Mouse (Mus musculus): ENCODE results near the gene Tle3. TPM values are rescaled to one million over a fixed set of nuclear protein-coding genes. Genes with fewer than 3 reads are reported as not detected.

The Tle3 gene
- total RNA-seq, 2 experiments from 2014 or later: 80.8 to 92.7 TPM

DNA sequence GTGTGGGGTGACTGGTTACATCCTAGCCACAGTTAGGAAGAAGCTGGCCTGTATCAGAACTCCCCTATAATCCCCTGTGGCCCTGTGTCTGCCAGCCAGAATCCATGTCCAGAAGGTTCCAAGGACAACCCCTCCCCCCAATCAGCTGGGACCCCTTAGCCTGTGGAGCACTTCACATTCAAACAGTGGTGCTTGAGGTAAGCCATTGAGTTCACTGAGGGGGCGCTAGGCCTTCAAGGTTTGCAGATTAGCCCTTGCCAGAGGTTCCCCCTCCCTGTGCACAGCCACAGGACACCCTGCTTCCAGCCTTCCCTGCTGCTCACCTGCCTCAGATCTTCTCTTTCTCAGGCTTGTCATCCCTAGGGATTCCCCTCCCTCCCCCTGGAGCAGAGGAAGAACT is 34.2 kb downstream of the Tle3 start:
- intact Hi-C loops (cut with DNase I): no loop called here
- no peak for DNase-seq (ENCODE audit: extremely low spot score in 1 of 2, low spot score in 2 of 2)

- peak in 1 of 2 experiments; percentile 43 for DNase-seq (ENCODE audit: extremely low spot score in 1 of 2, low spot score in 2 of 2)
- intact Hi-C loops (cut with DNase I): no loop called here
These were observed 36.9 kb downstream of the Tle3 start for GRCm38 (mm10) chr9:61409046-61409445.

DNA sequence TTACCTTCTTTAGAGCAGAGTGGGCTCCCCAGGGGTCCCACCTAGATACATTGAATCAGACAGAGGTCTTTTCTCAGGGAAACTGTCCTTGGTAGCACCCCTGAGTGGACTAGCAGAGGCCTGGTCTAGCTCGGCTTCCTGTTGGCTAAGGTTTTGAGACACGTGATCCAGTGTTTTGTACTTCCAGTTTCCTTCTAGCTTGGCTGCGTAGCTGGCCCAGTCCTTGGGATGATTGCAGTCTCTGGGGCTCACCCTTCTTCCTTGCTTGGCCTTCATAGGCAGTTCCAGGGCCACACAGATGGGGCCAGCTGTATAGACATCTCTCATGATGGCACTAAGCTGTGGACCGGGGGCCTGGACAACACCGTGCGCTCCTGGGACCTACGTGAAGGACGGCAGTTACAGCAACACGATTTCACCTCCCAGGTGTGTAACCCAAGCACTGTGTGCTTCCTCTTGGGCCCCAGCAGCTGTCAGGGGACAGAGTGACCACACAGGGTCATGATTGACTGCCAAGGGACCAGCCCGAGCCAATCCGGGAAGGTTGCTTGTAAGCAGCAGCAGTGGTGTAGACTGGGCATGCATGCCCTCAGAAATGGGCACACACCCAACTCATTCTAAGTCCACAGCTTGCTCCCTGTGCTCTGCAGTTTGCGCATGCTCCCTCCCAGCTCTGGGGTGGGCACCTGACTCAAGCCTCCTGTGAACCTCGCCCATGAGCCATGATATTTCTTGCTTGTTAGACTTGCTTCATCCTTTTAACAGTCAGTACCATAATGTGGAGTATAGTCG is 41.7 kb downstream of the Tle3 start:
- intact Hi-C loops (cut with DNase I): no loop called here
- no peak for DNase-seq (ENCODE audit: extremely low spot score in 1 of 2, low spot score in 2 of 2)

- DNase-seq (ENCODE audit: extremely low spot score in 1 of 2, low spot score in 2 of 2): no peak
- intact Hi-C loops (cut with DNase I): no loop called here
These were observed 44.4 kb downstream of the Tle3 start for GRCm38 (mm10) chr9:61416571-61416970.

DNA sequence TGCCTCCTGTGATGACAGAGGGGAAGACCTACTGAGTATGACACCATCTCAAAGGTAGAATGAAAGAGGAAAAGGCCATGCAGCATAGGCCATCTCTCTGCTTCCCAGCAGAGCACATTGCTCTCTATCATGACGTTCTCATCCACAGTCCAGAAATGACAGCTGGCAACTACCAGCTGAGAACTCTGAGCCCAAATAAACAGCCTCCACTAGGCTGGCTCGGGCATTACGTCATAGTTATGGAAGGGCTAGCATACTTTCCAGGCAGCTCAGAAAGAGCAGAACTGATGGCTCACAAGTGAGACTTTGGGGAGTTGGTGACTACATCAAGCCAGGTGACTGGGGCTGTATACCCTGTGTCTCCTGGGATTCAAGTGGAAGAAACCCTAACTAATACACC is 49.5 kb downstream of the Tle3 start:
- intact Hi-C loops (cut with DNase I): no loop called here
- no peak for DNase-seq (ENCODE audit: extremely low spot score in 1 of 2, low spot score in 2 of 2)

DNA sequence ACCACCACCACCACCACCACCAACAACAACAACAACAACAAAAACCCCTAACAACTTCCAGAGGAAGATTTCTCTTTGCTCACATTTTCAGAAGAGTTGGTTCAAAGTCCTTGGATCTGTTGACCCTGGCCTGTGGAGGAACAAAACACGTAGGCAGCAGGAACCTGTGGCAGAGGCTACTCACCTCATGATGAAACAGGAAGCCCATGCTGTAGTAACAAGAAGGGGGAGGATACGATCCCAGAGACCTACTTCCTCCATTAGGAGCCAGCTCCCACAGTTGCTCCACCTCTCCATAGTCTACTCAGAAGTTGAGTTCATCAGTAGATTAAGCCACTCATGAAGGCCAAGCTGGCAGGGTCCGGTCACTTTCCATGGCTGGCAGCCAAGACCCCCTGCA is 52.1 kb downstream of the Tle3 start:
- intact Hi-C loops (cut with DNase I): no loop called here
- DNase-seq (ENCODE audit: extremely low spot score in 1 of 2, low spot score in 2 of 2): no peak

DNA sequence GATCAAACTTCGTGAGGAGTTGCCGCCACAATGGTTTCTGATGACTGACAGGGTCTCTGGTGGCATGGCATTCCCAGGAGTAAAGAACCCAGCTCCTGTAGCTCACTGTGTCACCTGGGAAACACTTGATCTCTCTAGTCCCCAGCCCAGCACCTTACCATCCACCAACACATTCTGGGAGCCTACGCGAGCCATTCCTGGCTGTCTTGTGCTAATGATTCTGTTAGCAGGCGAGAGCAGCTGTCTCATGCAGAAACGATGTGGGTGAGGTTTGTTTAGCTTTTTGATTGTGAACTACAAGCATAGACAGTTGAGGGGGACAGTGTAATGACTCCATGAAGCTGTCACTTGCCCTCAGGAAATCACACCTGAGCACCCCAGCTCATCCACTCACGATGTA is 54.3 kb downstream of the Tle3 start:
- no peak for DNase-seq (ENCODE audit: extremely low spot score in 1 of 2, low spot score in 2 of 2)
- intact Hi-C loops (cut with DNase I): no loop called here

GRCm38 (mm10) chr9:61427051-61427450 is 54.9 kb downstream of the Tle3 start:
- no peak for DNase-seq (ENCODE audit: extremely low spot score in 1 of 2, low spot score in 2 of 2)
- intact Hi-C loops (cut with DNase I): no loop called here

- intact Hi-C loops (cut with DNase I): no loop called here
- DNase-seq (ENCODE audit: extremely low spot score in 1 of 2, low spot score in 2 of 2): no peak
These were observed 55.7 kb downstream of the Tle3 start for GRCm38 (mm10) chr9:61427901-61428300.

- no peak for DNase-seq (ENCODE audit: extremely low spot score in 1 of 2, low spot score in 2 of 2)
- intact Hi-C loops (cut with DNase I): no loop called here
These were observed 59.7 kb downstream of the Tle3 start for GRCm38 (mm10) chr9:61431830-61432229.

- intact Hi-C loops (cut with DNase I): no loop called here
- no peak for DNase-seq (ENCODE audit: extremely low spot score in 1 of 2, low spot score in 2 of 2)
These were observed 61.0 kb downstream of the Tle3 start for GRCm38 (mm10) chr9:61433206-61433605.

DNA sequence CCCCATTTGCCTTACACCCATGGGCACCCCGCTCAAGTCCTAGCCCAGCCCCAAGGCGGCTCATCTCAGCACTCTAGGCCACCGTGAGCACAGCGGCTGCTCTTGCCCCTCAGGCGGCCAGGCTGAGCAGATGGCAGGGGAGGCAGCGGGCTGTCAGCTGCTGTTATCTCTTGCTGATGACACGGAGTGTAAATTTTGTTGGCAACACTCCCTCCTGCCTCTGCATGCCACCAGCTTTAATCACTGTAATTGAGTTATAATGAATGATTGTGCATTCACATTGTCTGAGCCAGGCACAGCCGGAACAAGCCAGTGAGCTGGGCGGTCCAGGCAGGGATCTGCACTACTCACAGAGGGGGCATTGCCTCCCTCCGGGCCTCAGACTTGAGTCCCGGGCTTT is 61.9 kb downstream of the Tle3 start:
- intact Hi-C loops (cut with DNase I): no loop called here
- peak; percentile 35 to 46 for DNase-seq (ENCODE audit: extremely low spot score in 1 of 2, low spot score in 2 of 2)

DNA sequence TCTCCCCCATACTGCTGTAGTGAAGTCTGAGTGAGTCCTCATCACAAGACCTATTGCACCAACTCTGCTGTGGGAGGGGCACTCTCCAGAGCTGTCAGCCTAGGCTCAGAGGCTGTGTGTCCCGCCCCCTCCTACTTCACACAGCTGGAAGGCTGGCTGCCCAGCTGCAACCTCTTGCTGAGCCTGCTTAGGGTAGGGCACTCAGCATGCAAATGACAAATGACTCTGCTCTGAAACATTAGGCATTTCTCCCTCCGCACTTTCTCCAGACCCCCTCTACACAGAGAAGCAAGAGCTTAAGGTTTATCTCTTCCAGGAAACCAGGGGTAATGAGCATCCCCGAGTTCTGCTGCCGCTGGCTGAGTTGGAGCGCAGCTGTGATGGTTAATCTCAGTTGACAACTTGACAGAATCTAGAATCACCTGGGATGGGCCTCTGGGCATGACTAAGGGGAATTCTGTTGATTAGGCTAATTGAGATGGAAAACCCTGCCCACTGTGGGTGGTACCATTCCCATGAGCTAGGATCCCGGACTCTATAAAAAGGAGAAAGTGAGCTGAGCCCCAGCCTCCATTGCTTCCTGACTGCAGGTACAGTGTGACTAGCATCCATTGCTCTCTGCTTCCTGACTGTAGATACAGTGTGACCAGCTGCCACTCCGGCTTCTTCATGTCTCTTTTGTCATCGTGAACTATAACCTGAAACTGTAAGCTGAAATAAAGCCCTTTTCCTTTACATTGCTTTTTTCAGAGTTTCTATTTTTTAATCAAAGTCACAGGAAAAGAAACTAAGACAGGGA is 63.2 kb downstream of the Tle3 start:
- intact Hi-C loops (cut with DNase I): no loop called here
- peak in 1 of 2 experiments; percentile 41 for DNase-seq (ENCODE audit: extremely low spot score in 1 of 2, low spot score in 2 of 2)

GRCm38 (mm10) chr9:61436104-61436503 is 63.9 kb downstream of the Tle3 start:
- no peak for DNase-seq (ENCODE audit: extremely low spot score in 1 of 2, low spot score in 2 of 2)
- intact Hi-C loops (cut with DNase I): no loop called here

GRCm38 (mm10) chr9:61436761-61437160 is 64.6 kb downstream of the Tle3 start:
- intact Hi-C loops (cut with DNase I): no loop called here
- no peak for DNase-seq (ENCODE audit: extremely low spot score in 1 of 2, low spot score in 2 of 2)

DNA sequence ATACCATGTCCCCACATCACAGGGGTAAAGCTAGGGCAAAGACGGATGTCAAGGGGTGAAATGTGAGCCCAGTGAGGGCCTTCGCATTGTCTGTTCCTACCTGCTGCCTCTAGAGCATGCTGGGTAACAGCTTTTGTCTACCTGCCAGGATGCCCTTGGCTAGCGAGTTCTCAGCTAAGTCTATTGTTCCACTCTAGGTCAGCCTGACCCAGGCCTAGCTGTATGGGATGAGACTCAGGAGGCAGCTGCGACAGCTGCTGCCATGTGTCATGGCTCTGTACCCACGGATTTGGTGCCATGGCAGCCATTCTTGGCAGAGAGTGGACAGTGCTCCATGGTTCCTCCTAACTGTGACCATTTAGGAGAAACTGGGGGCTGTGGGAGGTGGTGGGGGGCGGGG is 66.9 kb downstream of the Tle3 start:
- no peak for DNase-seq (ENCODE audit: extremely low spot score in 1 of 2, low spot score in 2 of 2)
- intact Hi-C loops (cut with DNase I): no loop called here

- intact Hi-C loops (cut with DNase I): no loop called here
- no peak for DNase-seq (ENCODE audit: extremely low spot score in 1 of 2, low spot score in 2 of 2)
These were observed 67.8 kb downstream of the Tle3 start for GRCm38 (mm10) chr9:61439979-61440378.

DNA sequence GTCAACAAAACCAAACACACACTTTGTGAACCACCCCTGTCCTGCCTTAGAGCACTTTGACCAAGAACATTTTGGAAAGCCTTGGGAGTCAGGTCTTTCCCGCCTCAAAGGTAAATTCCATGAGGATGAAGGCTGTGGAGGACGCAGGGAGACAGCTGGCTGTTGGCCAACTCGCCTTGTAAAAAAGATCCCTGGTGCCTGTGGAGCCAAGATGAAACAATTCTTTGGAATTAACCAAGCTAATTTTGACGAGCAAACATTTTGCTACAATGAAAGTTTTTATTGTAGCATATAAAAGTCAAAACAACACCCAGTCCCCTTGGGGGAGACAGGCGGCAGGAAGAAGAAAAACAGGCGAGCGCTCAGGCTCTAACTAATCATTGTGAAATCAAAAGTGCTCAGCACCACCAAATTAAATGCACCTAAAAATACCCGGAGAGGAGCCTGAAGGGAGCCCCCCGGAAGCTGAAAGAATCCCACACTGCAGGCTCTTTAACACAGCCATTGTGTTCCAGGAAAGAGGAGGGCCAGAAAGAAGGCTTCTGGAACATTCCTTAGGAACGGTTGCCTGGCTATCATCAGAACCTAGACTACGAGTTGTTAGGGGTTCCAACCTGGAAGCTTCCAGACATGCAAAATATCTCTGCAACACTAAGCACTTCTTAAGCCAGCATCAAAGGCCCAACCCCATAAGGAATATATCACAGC is 69.2 kb downstream of the Tle3 start:
- DNase-seq (ENCODE audit: extremely low spot score in 1 of 2, low spot score in 2 of 2): peak in 1 of 2 experiments; percentile 19
- intact Hi-C loops (cut with DNase I): no loop called here

- DNase-seq (ENCODE audit: extremely low spot score in 1 of 2, low spot score in 2 of 2): no peak
- intact Hi-C loops (cut with DNase I): no loop called here
These were observed 70.9 kb downstream of the Tle3 start for GRCm38 (mm10) chr9:61442951-61443630.
